Mouse (Mus musculus) lung, postnatal 0 days (tissue): ENCODE results near the gene Ugt1a8. TPM values are rescaled to one million over a fixed set of nuclear protein-coding genes. Genes with fewer than 3 reads are reported as not detected.
"Not testable (repeated sequence)": the region's sequence is repeated elsewhere in the genome, so short reads cannot be mapped to it uniquely, and the experiment has no call there.

Experiments used
- ATAC-seq: fragments of 200-750 bp; cut with Nextera tagmentation; 2 replicates; pipeline ENCODE4 v1.8.0; 2017; ENCODE audit warnings: moderate library complexity
- DNase-seq: peaks from one replicate; pipeline ENCODE4 v3.0.0-alpha.2; 2016; ENCODE audit warnings: low spot score
- H3K27ac ChIP-seq: fragments of 300-500 bp; sonication (generic); 2 replicates; pipeline ENCODE4 v1.5.1; 2014; ENCODE audit warnings: antibody characterized with exemption, mild to moderate bottlenecking, low read length, mixed read lengths
- H3K27me3 ChIP-seq: fragments of 300-500 bp; sonication (generic); replicated peaks from 2 replicates; pipeline ENCODE4 v1.6.1; 2014; ENCODE audit warnings: low read length, mixed read lengths; ENCODE audit not compliant: insufficient read depth
- H3K36me3 ChIP-seq: fragments of 300-500 bp; sonication (generic); 2 replicates; pipeline ENCODE4 v1.6.1; 2014; ENCODE audit warnings: low read length, mixed read lengths; ENCODE audit not compliant: insufficient read depth
- H3K4me1 ChIP-seq: fragments of 300-500 bp; sonication (generic); 2 replicates; pipeline ENCODE4 v1.6.1; 2014; ENCODE audit warnings: antibody characterized with exemption, low read depth, low read length, mixed read lengths; ENCODE audit not compliant: insufficient read depth
- H3K4me2 ChIP-seq: fragments of 300-500 bp; sonication (generic); replicated peaks from 2 replicates; pipeline ENCODE4 v1.6.1; 2014; ENCODE audit warnings: low read depth, mild to moderate bottlenecking, low read length, moderate library complexity, mixed read lengths
- H3K4me3 ChIP-seq: fragments of 300-500 bp; sonication (generic); 2 replicates; pipeline ENCODE4 v1.5.1; 2014; ENCODE audit warnings: low read depth, low read length
- H3K9ac ChIP-seq: fragments of 300-500 bp; sonication (generic); replicated peaks from 2 replicates; pipeline ENCODE4 v1.6.1; 2014; ENCODE audit warnings: low read depth, mild to moderate bottlenecking
- H3K9me3 ChIP-seq: fragments of 300-500 bp; sonication (generic); 2 replicates; pipeline ENCODE4 v1.6.1; 2016; ENCODE audit warnings: low read length, mixed read lengths
- CTCF ChIP-seq: IDR thresholded peaks from 2 replicates; pipeline ENCODE4 v1.5.1; 2016; ENCODE audit warnings: antibody characterized with exemption, mild to moderate bottlenecking
- EP300 ChIP-seq: IDR thresholded peaks from 2 replicates; pipeline ENCODE4 v1.6.1; 2016; ENCODE audit warnings: antibody characterized with exemption, mild to moderate bottlenecking, control low read depth
- WGBS: fragments of 180-500 bp; shearing (Covaris S2); extraction: QIAGEN DNeasy Blood & Tissue Kit; methylation state at CpG from one replicate; pipeline ENCODE4 v1.1.7; 2014; 5-methylcytosine and 5-hydroxymethylcytosine counted together
- polyA plus RNA-seq: library from polyadenylated mRNA; unstranded; fragments of >200 nt; fragmentation: Nextera tagmentation; extraction: Ambion mirVana; gene quantifications from 2 replicates; pipeline ENCODE4 v1.2.1, GENCODE M21; 2015

Gene Ugt1a8
- polyA plus RNA-seq, 1 experiment from 2014 or later, result not detected

DNA sequence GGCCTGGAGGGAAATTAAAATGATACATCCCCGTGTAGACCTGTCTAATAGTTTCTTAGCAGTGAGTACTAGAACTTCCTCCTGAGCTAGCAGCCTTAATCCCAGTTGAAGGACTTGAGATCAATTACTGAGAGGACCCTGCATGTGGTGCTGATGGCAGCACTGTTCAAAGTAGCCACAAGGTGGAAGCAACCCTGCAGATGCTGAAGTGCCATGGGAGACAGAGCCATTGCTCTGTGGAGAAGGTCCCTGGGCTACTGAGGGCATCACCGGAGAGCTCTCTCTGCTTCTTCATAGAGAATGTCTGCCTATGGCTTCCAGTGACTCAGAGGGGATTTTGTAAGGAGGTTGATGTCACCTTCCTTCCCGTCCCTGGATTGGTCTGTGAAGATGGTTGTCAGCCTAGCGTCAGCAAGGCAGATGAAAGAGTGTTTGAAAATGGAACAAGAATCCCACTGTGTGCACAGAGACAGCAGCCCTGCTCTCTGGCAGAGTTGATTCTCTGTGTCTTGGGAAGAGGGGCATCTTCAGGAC lies 38.3 kb downstream of the Ugt1a8 start:
- H3K27me3 ChIP-seq, H3K4me3 ChIP-seq, H3K27ac ChIP-seq, H3K4me1 ChIP-seq, H3K36me3 ChIP-seq, DNase-seq, H3K4me2 ChIP-seq, H3K9ac ChIP-seq, H3K9me3 ChIP-seq: not testable (repeated sequence)
- ATAC-seq, result peak; percentile 17; the same call in 1 of the 2 replicates
- WGBS, result 64% methylated on average over 4 of the region's 4 CpGs
- peak; percentile 56 for TF ChIP-seq CTCF

DNA sequence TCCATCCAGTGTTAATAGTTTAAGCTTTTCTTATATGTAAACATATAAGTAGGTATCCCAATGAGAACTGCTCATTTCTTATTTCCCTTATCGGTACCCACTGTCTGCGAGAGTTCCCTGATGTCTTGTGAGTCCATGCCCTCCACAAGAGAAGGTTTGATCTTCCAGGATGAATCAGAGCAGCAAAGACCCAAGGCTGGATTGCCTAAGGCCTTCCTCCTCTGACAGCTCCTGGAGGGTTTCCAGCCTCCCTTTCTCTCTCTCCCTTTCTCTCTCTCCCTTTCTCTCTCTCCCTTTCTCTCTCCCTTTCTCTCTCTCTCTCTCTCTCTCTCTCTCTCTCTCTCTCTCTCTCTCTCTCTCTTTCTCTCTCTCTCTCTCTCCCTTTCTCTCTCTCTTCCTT lies 41.5 kb downstream of the Ugt1a8 start:
- H3K36me3 ChIP-seq, H3K4me2 ChIP-seq, DNase-seq, H3K4me3 ChIP-seq, H3K27ac ChIP-seq, H3K27me3 ChIP-seq, H3K4me1 ChIP-seq, H3K9me3 ChIP-seq, H3K9ac ChIP-seq, ATAC-seq: not testable (repeated sequence)
- 59% methylated on average over 2 of the region's 2 CpGs for WGBS

DNA sequence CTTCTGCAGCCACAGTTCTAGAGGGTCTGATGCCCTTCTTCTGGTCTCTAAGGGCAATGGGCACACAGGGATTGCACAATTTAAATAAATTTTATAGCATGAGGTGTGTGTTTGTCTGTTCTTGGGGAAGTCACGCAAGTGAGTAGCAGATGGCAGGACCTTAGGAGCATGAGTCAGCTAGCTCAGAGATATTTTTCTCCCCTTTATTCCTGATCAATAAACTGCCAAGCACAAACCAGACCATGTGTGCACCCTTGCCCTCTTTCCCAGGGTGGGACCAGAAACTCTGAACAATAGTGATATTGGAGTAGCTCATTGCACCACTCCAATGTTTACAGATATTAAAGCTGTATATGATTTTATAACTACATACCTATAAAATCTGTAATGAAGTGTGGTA lies 42.6 kb downstream of the Ugt1a8 start:
- not testable (repeated sequence) for H3K36me3 ChIP-seq, H3K27me3 ChIP-seq, H3K27ac ChIP-seq, H3K4me1 ChIP-seq, H3K9me3 ChIP-seq, ATAC-seq, DNase-seq, H3K4me3 ChIP-seq, H3K9ac ChIP-seq, H3K4me2 ChIP-seq
- 72% methylated on average over 1 of the region's 1 CpGs for WGBS

DNA sequence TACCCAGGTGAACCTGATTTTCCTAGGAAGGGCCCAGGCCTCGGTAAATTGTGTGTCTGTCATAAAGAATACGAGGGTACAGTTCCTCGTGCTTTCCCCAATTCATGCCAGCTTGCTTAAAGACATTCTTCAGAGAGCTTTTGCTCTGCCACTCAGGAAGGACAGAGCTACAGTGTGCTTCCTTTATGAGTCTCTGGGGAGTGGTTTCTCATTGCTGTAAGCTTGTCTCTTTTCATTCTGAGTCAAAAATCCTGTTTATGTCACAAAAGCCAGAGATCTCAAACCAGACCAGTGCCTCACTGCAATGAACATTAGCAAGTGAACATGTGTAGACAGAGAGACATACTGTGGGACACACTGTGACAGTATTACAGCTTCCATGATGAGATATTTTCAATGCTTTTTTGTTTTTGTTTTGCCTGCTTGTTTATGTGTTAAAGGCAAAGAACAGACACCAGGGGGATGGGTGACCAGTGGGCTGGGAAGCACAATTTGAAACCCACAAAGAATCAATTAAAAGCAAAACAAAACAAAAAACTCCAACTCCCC lies 46.4 kb downstream of the Ugt1a8 start:
- no peak for ATAC-seq
- 53% methylated on average over 3 of the region's 3 CpGs for WGBS
- no peak for DNase-seq

DNA sequence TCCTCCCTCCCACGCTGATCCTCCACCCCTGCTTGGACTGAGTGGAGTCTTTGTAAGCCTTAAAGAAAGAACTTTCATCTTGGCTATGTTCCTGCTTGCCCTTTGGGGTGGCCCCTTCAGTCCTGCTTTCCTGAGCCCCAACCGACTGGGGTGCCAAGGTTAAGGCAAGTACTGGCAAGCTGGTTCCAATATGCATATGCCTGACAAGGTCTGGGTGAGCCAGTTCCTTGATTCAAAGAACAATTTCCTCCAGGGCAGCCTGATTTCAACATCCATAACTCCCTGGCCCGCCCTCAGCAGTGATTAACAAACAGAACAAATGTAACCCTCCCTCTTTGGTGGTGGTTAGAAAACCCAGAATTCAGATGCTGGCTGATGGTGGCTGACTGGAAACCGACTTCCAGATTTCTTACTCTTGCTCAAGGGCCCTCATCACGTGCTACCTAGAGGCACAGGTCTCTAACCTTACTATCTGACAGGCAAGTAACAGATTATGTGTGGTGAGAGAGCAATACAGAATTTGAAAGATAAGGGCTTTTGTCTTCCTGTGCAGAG lies 46.9 kb downstream of the Ugt1a8 start, which contains the start of gene Ugt1a6a:
Ugt1a6a (plus strand) TSS at position 353 of the 555 bp plus-strand sequence.
- H3K4me3 ChIP-seq, H3K9ac ChIP-seq, H3K4me2 ChIP-seq, H3K9me3 ChIP-seq, H3K4me1 ChIP-seq, H3K36me3 ChIP-seq, H3K27me3 ChIP-seq: not testable (repeated sequence)
- DNase-seq, result peak; percentile 80
- peak; percentile 85 for ATAC-seq
- peak within 1 kb of the TSS; percentile 61 for H3K27ac ChIP-seq
- 0 out of 2 replicates have a peak, but pooled peaks have one; percentile 22 for TF ChIP-seq EP300
- 15% methylated on average over 5 of the region's 5 CpGs for WGBS

More for the DNA sequence above, 46.4 kb downstream of the Ugt1a8 start:
- TF ChIP-seq CTCF (no peak), EP300 (no peak)
- Histone ChIP-seq H3K4me2 (no peak overlapping the region), H3K9me3 (no peaks in the 10 kb centered on the region), H3K27ac (peak overlapping the region; percentile 61), H3K36me3 (no peaks in the 10 kb centered on the region), H3K4me3 (no peak overlapping the region), H3K4me1 (peaks cover 8% of the 10 kb centered on the region; the same call in 1 of the 2 replicates), H3K9ac (no peak overlapping the region), H3K27me3 (no peaks in the 10 kb centered on the region)

DNA sequence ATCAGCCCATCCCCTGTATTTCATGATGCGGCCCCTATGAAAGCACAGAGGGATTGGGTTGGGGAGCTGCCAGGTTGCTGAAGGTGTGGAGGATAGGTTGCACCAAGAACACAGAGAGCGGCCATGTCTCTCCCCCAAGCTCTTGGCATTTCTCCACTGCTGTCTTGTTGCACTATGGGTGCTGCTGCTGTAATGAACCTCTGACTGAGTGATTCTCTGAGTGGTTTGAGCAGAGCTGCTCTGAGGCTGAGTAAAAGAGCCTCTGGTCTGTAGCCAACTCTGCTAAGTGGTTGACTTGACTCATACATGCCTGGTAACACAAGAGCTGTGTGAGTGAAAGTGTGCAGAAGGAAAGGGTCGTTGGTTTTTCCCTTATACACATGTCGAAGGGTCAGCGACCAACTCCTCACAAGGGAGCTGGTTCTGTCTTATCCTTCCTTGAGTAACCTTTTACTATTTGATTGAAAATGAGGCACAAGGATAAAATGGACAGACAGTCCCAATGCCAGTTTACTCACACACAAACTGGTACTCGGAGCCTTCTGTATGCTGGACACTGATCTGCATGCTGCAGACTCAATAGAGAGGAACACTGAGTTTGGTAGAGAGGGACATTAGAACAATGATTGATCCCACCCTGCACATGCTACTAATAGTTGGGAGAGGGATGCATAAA lies 47.8 kb downstream of the Ugt1a8 start:
- ATAC-seq (peak; percentile 85), DNase-seq (peak; percentile 69)
- not testable (repeated sequence) for H3K27me3 ChIP-seq, H3K9ac ChIP-seq, H3K36me3 ChIP-seq, H3K9me3 ChIP-seq, H3K4me2 ChIP-seq, H3K4me1 ChIP-seq, H3K4me3 ChIP-seq
- 0 out of 2 replicates have a peak overlapping the region, but pooled peaks have one; percentile 43 for H3K27ac ChIP-seq
- 66% methylated on average over 5 of the region's 6 CpGs for WGBS
